In genomic region chr6:13224596-13225227, GRCm38 (mm10) we compare ENCODE assay signal across 8 mouse cellular contexts. TPM values are rescaled to one million over a fixed set of nuclear protein-coding genes. Genes with fewer than 3 reads are reported as not detected.
A peak's percentile ranks its signal among the peaks of the same experiment; 100 is the strongest.
DNase-seq lines count a peak whose midpoint lies in the region; ATAC-seq lines count a peak whose summit lies in the region.

Vwde (minus strand) TSS chr6:13224965.

- 28% methylated on average over 15 of the region's 15 CpGs for WGBS in heart, embryonic 16.5 days
- 30% methylated on average over 15 of the region's 15 CpGs for WGBS in embryonic facial prominence, embryonic 12.5 days
- 19% methylated on average over 15 of the region's 15 CpGs for WGBS in kidney, embryonic 15.5 days
- WGBS in neural tube, embryonic 12.5 days: 29% methylated on average over 15 of the region's 15 CpGs

- H3K4me1 ChIP-seq in heart, embryonic 16.5 days (ENCODE audit: control insufficient read depth, insufficient read depth, low read length): no peaks in the 10 kb centered on the region
- no peaks in the 10 kb centered on the region for H3K4me1 ChIP-seq in embryonic facial prominence, embryonic 12.5 days
- H3K4me1 ChIP-seq in kidney, embryonic 15.5 days: 0 out of 2 replicates have a peak, but pooled peaks cover 3% of the 10 kb centered on the region
- H3K4me1 ChIP-seq in neural tube, embryonic 12.5 days: peaks cover 5% of the 10 kb centered on the region; the same call in 1 of the 2 replicates

- no peaks in the 10 kb centered on the region for H3K9me3 ChIP-seq in heart, embryonic 16.5 days (replicated peaks; ENCODE audit: control insufficient read depth, low read length)
- H3K9me3 ChIP-seq in embryonic facial prominence, embryonic 12.5 days: no peaks in the 10 kb centered on the region
- no peaks in the 10 kb centered on the region for H3K9me3 ChIP-seq in kidney, embryonic 15.5 days (replicated peaks)
- H3K9me3 ChIP-seq in neural tube, embryonic 12.5 days: no peaks in the 10 kb centered on the region

- H3K4me3 ChIP-seq in heart, embryonic 16.5 days (ENCODE audit: low read length): peak within 1 kb of the TSS; percentile 39
- peak within 1 kb of the TSS; percentile 28 for H3K4me3 ChIP-seq in embryonic facial prominence, embryonic 12.5 days
- H3K4me3 ChIP-seq in kidney, embryonic 15.5 days (replicated peaks): peak within 1 kb of the TSS; percentile 28
- peak within 1 kb of the TSS; percentile 19; the same call in 1 of the 2 replicates for H3K4me3 ChIP-seq in neural tube, embryonic 12.5 days

- H3K27ac ChIP-seq in heart, embryonic 16.5 days (ENCODE audit: low read length): no peak within 1 kb of the TSS
- H3K27ac ChIP-seq in embryonic facial prominence, embryonic 12.5 days: no peak within 1 kb of the TSS
- H3K27ac ChIP-seq in kidney, embryonic 15.5 days: no peak within 1 kb of the TSS
- H3K27ac ChIP-seq in neural tube, embryonic 12.5 days: no peak within 1 kb of the TSS

- intact Hi-C loops in heart, postnatal 10 days (cut with DNase I): no loop called here
- intact Hi-C loops in left cerebral cortex, postnatal 10 days (cut with DNase I): no loop called here

- no peak for DNase-seq in heart, postnatal 10 days
- DNase-seq in right cerebral cortex, postnatal 25 days: no peak
- no peak for DNase-seq in layer of hippocampus, postnatal 14 days (ENCODE audit: low spot score in 2 of 2)
- no peak for DNase-seq in left cerebral cortex, postnatal 10 days (ENCODE audit: extremely low spot score in 1 of 2, low spot score in 2 of 2)

- ATAC-seq in heart, embryonic 16.5 days (replicated peaks; ENCODE audit: extremely low read depth, insufficient read depth, low FRiP score): no peak
- ATAC-seq in embryonic facial prominence, embryonic 12.5 days (ENCODE audit: insufficient number of reproducible peaks, insufficient read depth, low FRiP score, low TSS enrichment): 0 out of 2 replicates have a peak, but pooled peaks have one; percentile 35
- ATAC-seq in kidney, embryonic 15.5 days (replicated peaks; ENCODE audit: low FRiP score): peak; percentile 76
- peak; percentile 76; the same call in 1 of the 2 replicates for ATAC-seq in neural tube, embryonic 12.5 days (ENCODE audit: low FRiP score, low read depth)

- no peak within 1 kb of the TSS for H3K9ac ChIP-seq in heart, embryonic 16.5 days (ENCODE audit: low read length)
- H3K9ac ChIP-seq in embryonic facial prominence, embryonic 12.5 days: no peak within 1 kb of the TSS
- H3K9ac ChIP-seq in kidney, embryonic 15.5 days: no peak within 1 kb of the TSS
- H3K9ac ChIP-seq in neural tube, embryonic 12.5 days: no peak within 1 kb of the TSS

- peak within 1 kb of the TSS; percentile 60 for H3K4me2 ChIP-seq in heart, embryonic 16.5 days (ENCODE audit: low read depth, low read length)
- peak within 1 kb of the TSS; percentile 51 for H3K4me2 ChIP-seq in embryonic facial prominence, embryonic 12.5 days (replicated peaks)
- peak within 1 kb of the TSS; percentile 57 for H3K4me2 ChIP-seq in kidney, embryonic 15.5 days
- H3K4me2 ChIP-seq in neural tube, embryonic 12.5 days (replicated peaks): peak within 1 kb of the TSS; percentile 56

- H3K36me3 ChIP-seq in heart, embryonic 16.5 days (ENCODE audit: control insufficient read depth, insufficient read depth): no peaks in the 10 kb centered on the region
- no peaks in the 10 kb centered on the region for H3K36me3 ChIP-seq in embryonic facial prominence, embryonic 12.5 days
- no peaks in the 10 kb centered on the region for H3K36me3 ChIP-seq in kidney, embryonic 15.5 days
- H3K36me3 ChIP-seq in neural tube, embryonic 12.5 days: no peaks in the 10 kb centered on the region

- H3K27me3 ChIP-seq in heart, embryonic 16.5 days (ENCODE audit: control insufficient read depth, insufficient read depth, low read length): no peaks in the 10 kb centered on the region
- H3K27me3 ChIP-seq in embryonic facial prominence, embryonic 12.5 days: no peaks in the 10 kb centered on the region
- no peaks in the 10 kb centered on the region for H3K27me3 ChIP-seq in kidney, embryonic 15.5 days
- no peaks in the 10 kb centered on the region for H3K27me3 ChIP-seq in neural tube, embryonic 12.5 days (replicated peaks)

RNA-seq across cellular contexts. Expression of gene Vwde, which starts in this region (rescaled TPM):
- polyA plus RNA-seq in heart, embryonic 16.5 days (2015; fragmentation: Nextera tagmentation; extraction: Ambion mirVana): not detected in 2 replicates
- not detected for total RNA-seq in heart, postnatal 10 days (2021)
- polyA plus RNA-seq in embryonic facial prominence, embryonic 12.5 days (2016; fragmentation: Nextera tagmentation; extraction: Ambion mirVana): 0.11 and 0.29 TPM in 2 replicates
- polyA plus RNA-seq in kidney, embryonic 15.5 days (2015; fragmentation: Nextera tagmentation; extraction: Ambion mirVana): 0.09 TPM in 1 of 2 replicates, not detected in the other
- 0.05 TPM in 1 of 2 replicates, not detected in the other for polyA plus RNA-seq in neural tube, embryonic 12.5 days (2016; fragmentation: Nextera tagmentation; extraction: Ambion mirVana)
- under 1 TPM in 1 of 2 experiments, not detected in 1; 0.07 TPM for total RNA-seq in layer of hippocampus, postnatal 14 days (2021)
- under 1 TPM in 1 of 2 experiments, not detected in 1; 0.41 TPM for total RNA-seq in left cerebral cortex, postnatal 10 days (2021)

Comparison
In these comparisons a context has a peak if more than half of its experiments do, and no peak if none do; other contexts are left out.
1. Peak in ATAC-seq, H3K4me3 ChIP-seq and H3K4me2 ChIP-seq in embryonic facial prominence, embryonic 12.5 days; RNA of the gene not detected or under 1 TPM.
2. Peak in ATAC-seq, H3K4me3 ChIP-seq and H3K4me2 ChIP-seq in kidney, embryonic 15.5 days; RNA of the gene not detected or under 1 TPM.
3. Peak in ATAC-seq, H3K4me3 ChIP-seq and H3K4me2 ChIP-seq in neural tube, embryonic 12.5 days; RNA of the gene not detected or under 1 TPM.